Mouse (Mus musculus): Measurements from ENCODE around the gene Cd86. TPM values are rescaled to one million over a fixed set of nuclear protein-coding genes. Genes with fewer than 3 reads are reported as not detected.
A peak's percentile ranks its signal among the peaks of the same experiment; 100 is the strongest.

Gene Cd86
- total RNA-seq, 1 experiment from 2014 or later = 18.0 TPM

GRCm38 (mm10) chr16:36670590-36670989, 4.7 kb upstream of the Cd86 start:
- ATAC-seq (replicated peaks in 1 of 2; ENCODE audit: insufficient read depth in 1 of 2, low FRiP score in 2 of 2, low TSS enrichment in 1 of 2, low read depth in 1 of 2, poor library complexity in 2 of 2, severe bottlenecking in 2 of 2) = no peak

- 0 out of 4 replicates have a peak, but pooled peaks of 1 of the 2 experiments have one; percentile 13 for ATAC-seq (replicated peaks in 1 of 2; ENCODE audit: insufficient read depth in 1 of 2, low FRiP score in 2 of 2, low TSS enrichment in 1 of 2, low read depth in 1 of 2, poor library complexity in 2 of 2, severe bottlenecking in 2 of 2)
These were observed 652 bp upstream of the Cd86 start for GRCm38 (mm10) chr16:36666448-36667017.

- no peak for ATAC-seq (replicated peaks in 1 of 2; ENCODE audit: insufficient read depth in 1 of 2, low FRiP score in 2 of 2, low TSS enrichment in 1 of 2, low read depth in 1 of 2, poor library complexity in 2 of 2, severe bottlenecking in 2 of 2)
These were observed 2.4 kb downstream of the Cd86 start for GRCm38 (mm10) chr16:36663484-36663883.

GRCm38 (mm10) chr16:36661330-36661729, 4.6 kb downstream of the Cd86 start:
- ATAC-seq (replicated peaks in 1 of 2; ENCODE audit: insufficient read depth in 1 of 2, low FRiP score in 2 of 2, low TSS enrichment in 1 of 2, low read depth in 1 of 2, poor library complexity in 2 of 2, severe bottlenecking in 2 of 2) = no peak

- ATAC-seq (replicated peaks in 1 of 2; ENCODE audit: insufficient read depth in 1 of 2, low FRiP score in 2 of 2, low TSS enrichment in 1 of 2, low read depth in 1 of 2, poor library complexity in 2 of 2, severe bottlenecking in 2 of 2) = peak in 1 of 2 experiments; percentile 36; a peak in 1 of 4 replicates
These were observed 10.0 kb downstream of the Cd86 start for GRCm38 (mm10) chr16:36655910-36656309.

GRCm38 (mm10) chr16:36655199-36655598, 10.7 kb downstream of the Cd86 start:
- ATAC-seq (replicated peaks in 1 of 2; ENCODE audit: insufficient read depth in 1 of 2, low FRiP score in 2 of 2, low TSS enrichment in 1 of 2, low read depth in 1 of 2, poor library complexity in 2 of 2, severe bottlenecking in 2 of 2) = no peak

GRCm38 (mm10) chr16:36651174-36651766, 14.6 kb downstream of the Cd86 start:
- ATAC-seq (replicated peaks in 1 of 2; ENCODE audit: insufficient read depth in 1 of 2, low FRiP score in 2 of 2, low TSS enrichment in 1 of 2, low read depth in 1 of 2, poor library complexity in 2 of 2, severe bottlenecking in 2 of 2) = no peak

- ATAC-seq (replicated peaks in 1 of 2; ENCODE audit: insufficient read depth in 1 of 2, low FRiP score in 2 of 2, low TSS enrichment in 1 of 2, low read depth in 1 of 2, poor library complexity in 2 of 2, severe bottlenecking in 2 of 2) = no peak
These were observed 15.4 kb downstream of the Cd86 start for GRCm38 (mm10) chr16:36650511-36650910.

GRCm38 (mm10) chr16:36649304-36649703, 16.6 kb downstream of the Cd86 start:
- ATAC-seq (replicated peaks in 1 of 2; ENCODE audit: insufficient read depth in 1 of 2, low FRiP score in 2 of 2, low TSS enrichment in 1 of 2, low read depth in 1 of 2, poor library complexity in 2 of 2, severe bottlenecking in 2 of 2) = no peak

- no peak for ATAC-seq (replicated peaks in 1 of 2; ENCODE audit: insufficient read depth in 1 of 2, low FRiP score in 2 of 2, low TSS enrichment in 1 of 2, low read depth in 1 of 2, poor library complexity in 2 of 2, severe bottlenecking in 2 of 2)
These were observed 20.8 kb downstream of the Cd86 start for GRCm38 (mm10) chr16:36645124-36645523.

GRCm38 (mm10) chr16:36642696-36643046, 23.2 kb downstream of the Cd86 start:
- ATAC-seq (replicated peaks in 1 of 2; ENCODE audit: insufficient read depth in 1 of 2, low FRiP score in 2 of 2, low TSS enrichment in 1 of 2, low read depth in 1 of 2, poor library complexity in 2 of 2, severe bottlenecking in 2 of 2) = peak; percentile 36 to 59; a peak in 2 of 4 replicates

- no peak for ATAC-seq (replicated peaks in 1 of 2; ENCODE audit: insufficient read depth in 1 of 2, low FRiP score in 2 of 2, low TSS enrichment in 1 of 2, low read depth in 1 of 2, poor library complexity in 2 of 2, severe bottlenecking in 2 of 2)
These were observed 23.8 kb downstream of the Cd86 start for GRCm38 (mm10) chr16:36641830-36642695.

GRCm38 (mm10) chr16:36640993-36641392, 24.9 kb downstream of the Cd86 start:
- ATAC-seq (replicated peaks in 1 of 2; ENCODE audit: insufficient read depth in 1 of 2, low FRiP score in 2 of 2, low TSS enrichment in 1 of 2, low read depth in 1 of 2, poor library complexity in 2 of 2, severe bottlenecking in 2 of 2) = no peak

GRCm38 (mm10) chr16:36639812-36640504, 25.9 kb downstream of the Cd86 start:
- ATAC-seq (replicated peaks in 1 of 2; ENCODE audit: insufficient read depth in 1 of 2, low FRiP score in 2 of 2, low TSS enrichment in 1 of 2, low read depth in 1 of 2, poor library complexity in 2 of 2, severe bottlenecking in 2 of 2) = no peak

GRCm38 (mm10) chr16:36636800-36637199, 29.1 kb downstream of the Cd86 start:
- ATAC-seq (replicated peaks in 1 of 2; ENCODE audit: insufficient read depth in 1 of 2, low FRiP score in 2 of 2, low TSS enrichment in 1 of 2, low read depth in 1 of 2, poor library complexity in 2 of 2, severe bottlenecking in 2 of 2) = no peak; a peak in 1 of 4 replicates

GRCm38 (mm10) chr16:36634971-36635710, 30.7 kb downstream of the Cd86 start:
- ATAC-seq (replicated peaks in 1 of 2; ENCODE audit: insufficient read depth in 1 of 2, low FRiP score in 2 of 2, low TSS enrichment in 1 of 2, low read depth in 1 of 2, poor library complexity in 2 of 2, severe bottlenecking in 2 of 2) = no peak

- no peak for ATAC-seq (replicated peaks in 1 of 2; ENCODE audit: insufficient read depth in 1 of 2, low FRiP score in 2 of 2, low TSS enrichment in 1 of 2, low read depth in 1 of 2, poor library complexity in 2 of 2, severe bottlenecking in 2 of 2)
These were observed 31.5 kb downstream of the Cd86 start for GRCm38 (mm10) chr16:36634421-36634820.
